Mouse (Mus musculus): Measurements from ENCODE around the gene Irf6. TPM values are rescaled to one million over a fixed set of nuclear protein-coding genes. Genes with fewer than 3 reads are reported as not detected.

Gene Irf6
- total and polyA plus RNA-seq, 2 experiments from 2014 or later: 0.71 to 0.94 TPM

GRCm38 (mm10) chr1:193197494-193198205, 44.7 kb downstream of the Irf6 start:
- Histone ChIP-seq H3K9ac (replicated peaks; ENCODE audit: low read length, poor library complexity, severe bottlenecking) (no peak overlapping the region), H3K36me3 (ENCODE audit: insufficient read depth, low read length) (no peaks in the 10 kb centered on the region), H3K27ac (ENCODE audit: low read depth, low read length) (no peak overlapping the region), H3K4me3 (ENCODE audit: low read depth, low read length) (no peak overlapping the region), H3K27me3 (ENCODE audit: insufficient read depth, low read length) (no peaks in the 10 kb centered on the region), H3K4me2 (ENCODE audit: low read depth, low read length, poor library complexity, severe bottlenecking) (no peak overlapping the region), H3K9me3 (ENCODE audit: low read length) (no peaks in the 10 kb centered on the region), H3K4me1 (ENCODE audit: insufficient read depth, low read length) (no peaks in the 10 kb centered on the region)
- ATAC-seq (ENCODE audit: low FRiP score) (no peak), DNase-seq (ENCODE audit: low spot score) (peak; percentile 8)
- no peak for TF ChIP-seq CTCF (IDR thresholded peaks at IDR 0.05)
- WGBS: 93% methylated on average over 18 of the region's 18 CpGs

GRCm38 (mm10) chr1:193198312-193198711, 45.4 kb downstream of the Irf6 start:
- no peak overlapping the region for H3K4me2 ChIP-seq (ENCODE audit: low read depth, low read length, poor library complexity, severe bottlenecking)
- no peaks in the 10 kb centered on the region for H3K4me1 ChIP-seq (ENCODE audit: insufficient read depth, low read length)
- WGBS: 85% methylated on average over 2 of the region's 2 CpGs
- no peak overlapping the region for H3K27ac ChIP-seq (ENCODE audit: low read depth, low read length)
- ATAC-seq (ENCODE audit: low FRiP score) (no peak), DNase-seq (ENCODE audit: low spot score) (no peak)
- H3K36me3 ChIP-seq (ENCODE audit: insufficient read depth, low read length): no peaks in the 10 kb centered on the region
- H3K9me3 ChIP-seq (ENCODE audit: low read length): no peaks in the 10 kb centered on the region
- H3K4me3 ChIP-seq (ENCODE audit: low read depth, low read length): no peak overlapping the region
- H3K9ac ChIP-seq (replicated peaks; ENCODE audit: low read length, poor library complexity, severe bottlenecking): no peak overlapping the region
- no peaks in the 10 kb centered on the region for H3K27me3 ChIP-seq (ENCODE audit: insufficient read depth, low read length)
- TF ChIP-seq CTCF (IDR thresholded peaks at IDR 0.05): peak; percentile 23

- TF ChIP-seq CTCF (IDR thresholded peaks at IDR 0.05): no peak
- no peak overlapping the region for H3K4me2 ChIP-seq (ENCODE audit: low read depth, low read length, poor library complexity, severe bottlenecking)
These were observed 47.9 kb downstream of the Irf6 start for GRCm38 (mm10) chr1:193200640-193201382.

GRCm38 (mm10) chr1:193201383-193201778, 48.5 kb downstream of the Irf6 start, which contains the start of gene Traf3ip3:
Traf3ip3 (minus strand) TSS chr1:193201703.
- H3K4me3 ChIP-seq (ENCODE audit: low read depth, low read length): no peak within 1 kb of the TSS
- H3K9ac ChIP-seq (replicated peaks; ENCODE audit: low read length, poor library complexity, severe bottlenecking): no peak within 1 kb of the TSS
- no peak within 1 kb of the TSS for H3K4me2 ChIP-seq (ENCODE audit: low read depth, low read length, poor library complexity, severe bottlenecking)
- WGBS: 74% methylated on average over 5 of the region's 5 CpGs
- ATAC-seq (ENCODE audit: low FRiP score): no peak
- no peaks in the 10 kb centered on the region for H3K4me1 ChIP-seq (ENCODE audit: insufficient read depth, low read length)
- peak; percentile 4 for DNase-seq (ENCODE audit: low spot score)
- H3K27ac ChIP-seq (ENCODE audit: low read depth, low read length): no peak within 1 kb of the TSS
- no peaks in the 10 kb centered on the region for H3K36me3 ChIP-seq (ENCODE audit: insufficient read depth, low read length)
- H3K9me3 ChIP-seq (ENCODE audit: low read length): no peaks in the 10 kb centered on the region
- no peaks in the 10 kb centered on the region for H3K27me3 ChIP-seq (ENCODE audit: insufficient read depth, low read length)
- no peak for TF ChIP-seq CTCF (IDR thresholded peaks at IDR 0.05)

More at GRCm38 (mm10) chr1:193200640-193201382, 47.9 kb downstream of the Irf6 start:
- H3K9me3 ChIP-seq (ENCODE audit: low read length): no peaks in the 10 kb centered on the region
- no peaks in the 10 kb centered on the region for H3K36me3 ChIP-seq (ENCODE audit: insufficient read depth, low read length)
- no peaks in the 10 kb centered on the region for H3K27me3 ChIP-seq (ENCODE audit: insufficient read depth, low read length)
- no peak overlapping the region for H3K9ac ChIP-seq (replicated peaks; ENCODE audit: low read length, poor library complexity, severe bottlenecking)
- no peak overlapping the region for H3K4me3 ChIP-seq (ENCODE audit: low read depth, low read length)
- no peak overlapping the region for H3K27ac ChIP-seq (ENCODE audit: low read depth, low read length)
- ATAC-seq (ENCODE audit: low FRiP score): no peak
- WGBS: 79% methylated on average over 8 of the region's 8 CpGs
- no peak for DNase-seq (ENCODE audit: low spot score)
- H3K4me1 ChIP-seq (ENCODE audit: insufficient read depth, low read length): no peaks in the 10 kb centered on the region

GRCm38 (mm10) chr1:193203821-193204220, 50.9 kb downstream of the Irf6 start:
- Histone ChIP-seq H3K27me3 (ENCODE audit: insufficient read depth, low read length) (no peaks in the 10 kb centered on the region), H3K4me1 (ENCODE audit: insufficient read depth, low read length) (no peaks in the 10 kb centered on the region), H3K36me3 (ENCODE audit: insufficient read depth, low read length) (no peaks in the 10 kb centered on the region), H3K4me3 (ENCODE audit: low read depth, low read length) (no peak overlapping the region), H3K9ac (replicated peaks; ENCODE audit: low read length, poor library complexity, severe bottlenecking) (no peak overlapping the region), H3K4me2 (ENCODE audit: low read depth, low read length, poor library complexity, severe bottlenecking) (no peak overlapping the region), H3K27ac (ENCODE audit: low read depth, low read length) (no peak overlapping the region), H3K9me3 (ENCODE audit: low read length) (no peaks in the 10 kb centered on the region)
- no peak for DNase-seq (ENCODE audit: low spot score)
- WGBS: 84% methylated on average over 2 of the region's 2 CpGs
- no peak for ATAC-seq (ENCODE audit: low FRiP score)
- TF ChIP-seq CTCF (IDR thresholded peaks at IDR 0.05): no peak

- H3K27me3 ChIP-seq (ENCODE audit: insufficient read depth, low read length): no peaks in the 10 kb centered on the region
- no peak overlapping the region for H3K9ac ChIP-seq (replicated peaks; ENCODE audit: low read length, poor library complexity, severe bottlenecking)
- no peaks in the 10 kb centered on the region for H3K9me3 ChIP-seq (ENCODE audit: low read length)
- TF ChIP-seq CTCF (IDR thresholded peaks at IDR 0.05): no peak
- no peak for ATAC-seq (ENCODE audit: low FRiP score)
- no peak overlapping the region for H3K27ac ChIP-seq (ENCODE audit: low read depth, low read length)
- no peaks in the 10 kb centered on the region for H3K36me3 ChIP-seq (ENCODE audit: insufficient read depth, low read length)
- no peak overlapping the region for H3K4me3 ChIP-seq (ENCODE audit: low read depth, low read length)
- H3K4me1 ChIP-seq (ENCODE audit: insufficient read depth, low read length): no peaks in the 10 kb centered on the region
- DNase-seq (ENCODE audit: low spot score): no peak
- H3K4me2 ChIP-seq (ENCODE audit: low read depth, low read length, poor library complexity, severe bottlenecking): no peak overlapping the region
- 93% methylated on average over 2 of the region's 2 CpGs for WGBS
These were observed 52.5 kb downstream of the Irf6 start for GRCm38 (mm10) chr1:193205431-193205830.

Measured in midbrain, postnatal 0 days (tissue).